Mouse (Mus musculus) left cerebral cortex, adult 11 months (tissue): ENCODE measurements at regions not wholly inside any gene's neighbourhood (a gene's known extent, or its start where the extent isn't known, plus 50 kb on each side); places are given as distances from the start of the nearest gene placed in this dataset.

Experiments
- DNase-seq: peaks from one replicate; pipeline ENCODE4 v3.0.0; 2022; ENCODE audit warnings: low spot score

DNA sequence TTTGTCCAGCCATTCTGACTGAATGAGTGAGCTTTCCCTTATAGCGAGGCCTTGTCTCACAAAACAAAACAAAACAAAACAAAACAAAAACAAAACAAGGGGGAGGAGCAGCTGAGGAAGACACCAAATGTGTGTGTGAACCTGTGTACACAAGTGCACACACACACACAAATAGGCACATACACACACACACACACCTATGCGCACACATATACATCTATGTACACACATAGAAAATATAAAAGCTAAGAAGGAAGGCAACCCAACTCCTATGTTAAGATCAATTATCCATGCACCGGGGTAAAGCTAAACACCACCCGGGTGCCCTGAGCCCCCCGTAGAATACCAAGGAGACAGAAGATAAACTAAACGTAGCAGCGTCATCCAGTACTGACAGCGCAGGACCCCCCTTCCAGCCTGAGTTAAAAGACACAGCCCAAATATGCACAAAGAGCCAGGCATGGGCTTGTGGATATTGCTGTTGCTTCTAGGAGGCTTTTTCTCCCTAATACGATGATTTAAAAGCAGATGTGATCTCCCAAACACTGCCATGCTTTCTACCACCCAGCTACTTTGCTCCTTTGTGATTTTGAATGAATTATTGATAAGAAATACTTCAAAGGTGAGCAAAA lies 108.4 kb upstream of the Ptbp2 start:
- no peak for DNase-seq

DNA sequence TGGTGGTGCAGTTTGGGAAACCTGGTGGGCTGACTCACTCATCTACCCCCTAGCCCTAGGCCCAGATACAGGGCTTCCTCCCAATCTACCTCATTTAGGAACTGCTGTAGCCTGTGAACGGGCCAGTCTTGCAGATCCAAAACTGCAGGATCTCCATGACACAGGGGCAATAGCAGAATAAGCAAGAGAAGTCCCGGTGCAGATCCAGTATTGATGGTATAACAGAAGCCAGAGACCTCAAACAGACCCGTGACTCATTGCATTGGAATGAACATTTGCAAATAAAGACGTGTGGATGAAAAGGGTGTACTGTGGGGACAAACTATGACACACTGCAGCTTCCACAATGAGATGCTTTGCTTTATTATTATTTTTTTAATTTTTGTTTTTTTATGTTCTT lies 106.6 kb upstream of the Ptbp2 start:
- DNase-seq = no peak

DNA sequence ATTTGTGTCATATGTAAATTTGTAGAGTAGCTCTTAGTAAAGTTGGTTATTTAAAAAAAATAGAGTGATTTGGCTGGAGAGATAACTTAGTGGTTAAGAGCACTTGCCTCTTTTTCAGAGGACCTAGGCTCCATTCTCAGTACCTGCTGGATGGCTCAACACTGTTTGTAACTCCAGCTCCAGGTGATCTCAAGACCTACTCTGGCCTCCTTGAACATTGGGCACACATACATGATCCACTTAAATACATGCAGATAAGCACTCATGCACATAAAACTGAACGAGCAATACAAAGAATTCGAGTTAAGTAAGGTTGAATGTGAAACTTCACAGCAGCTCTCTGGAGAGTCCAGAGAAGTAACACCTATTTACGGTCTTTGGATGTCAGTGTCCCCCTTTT lies 104.2 kb upstream of the Ptbp2 start:
- DNase-seq = no peak

DNA sequence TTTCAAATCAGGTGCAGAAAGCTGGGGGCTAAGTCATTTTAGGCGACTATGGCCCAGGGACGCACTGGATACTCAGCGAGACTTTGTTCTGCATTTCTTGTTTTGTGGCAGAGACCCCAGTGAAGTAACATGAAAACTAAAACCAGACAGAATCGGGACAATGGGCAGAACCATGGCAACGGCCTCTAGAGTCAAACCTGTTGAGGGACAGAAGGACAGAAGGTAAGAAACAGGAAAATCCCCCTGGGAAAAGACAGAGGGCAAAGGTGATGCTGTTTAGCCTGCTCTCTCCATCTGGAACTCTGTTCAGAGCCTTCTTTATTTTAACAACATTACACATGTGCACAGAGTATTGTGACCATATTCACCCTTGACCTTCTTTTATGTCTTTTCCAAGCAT lies 92.1 kb upstream of the Ptbp2 start:
- DNase-seq = no peak

DNA sequence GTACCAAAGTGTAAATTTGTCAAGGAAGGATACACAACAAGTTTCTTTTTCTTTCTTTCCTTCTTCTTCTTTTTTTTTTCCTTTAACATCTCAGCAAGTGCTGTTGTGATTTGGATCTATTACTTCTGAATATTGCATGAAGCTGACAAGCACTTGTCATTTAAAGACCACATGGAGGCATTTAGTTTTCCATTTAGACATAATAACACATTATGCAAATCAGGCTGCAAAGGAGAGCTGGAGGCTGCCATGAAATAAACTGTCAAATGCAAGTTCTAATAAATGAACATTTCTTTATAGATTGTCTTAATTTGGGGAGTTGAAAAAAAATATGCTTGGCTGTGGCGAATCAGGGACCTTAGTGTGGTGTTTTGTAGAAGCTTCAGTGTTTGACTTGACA lies 90.8 kb upstream of the Ptbp2 start:
- DNase-seq = no peak

DNA sequence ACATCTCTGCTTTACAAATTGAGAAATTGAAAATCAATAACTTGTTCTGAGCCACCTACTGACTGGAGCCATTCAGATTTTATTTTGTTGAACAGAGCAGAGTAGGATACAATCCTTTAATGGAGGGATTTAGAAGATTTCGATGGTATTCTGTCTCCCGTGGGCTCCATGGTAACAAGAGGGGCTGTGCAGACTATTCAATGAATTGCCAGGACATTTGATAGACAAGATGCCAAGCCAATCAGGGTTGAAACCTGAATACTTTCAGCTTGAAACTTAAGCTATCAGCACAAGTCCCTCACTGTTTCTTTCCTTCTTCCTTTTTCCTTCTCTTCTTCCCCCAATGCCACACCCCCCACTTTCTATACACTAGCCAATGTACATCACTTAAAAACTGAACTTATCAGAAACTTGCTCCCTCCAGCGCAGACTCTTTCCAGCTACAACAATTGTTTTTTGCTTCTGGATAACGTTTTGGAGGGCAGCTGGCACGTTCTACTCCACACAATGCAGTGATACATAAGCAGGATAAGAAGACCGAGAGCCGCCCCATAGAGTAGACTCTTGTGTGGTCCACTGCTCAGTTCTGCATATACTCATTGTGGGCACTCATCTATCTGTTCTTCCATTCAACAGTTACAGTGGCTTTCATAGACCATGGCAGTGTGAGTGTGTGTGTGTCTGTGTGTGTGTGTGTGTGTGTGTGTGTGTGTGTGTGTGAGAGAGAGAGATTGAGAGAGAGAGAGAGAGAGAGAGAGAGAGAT lies 78.1 kb upstream of the Ptbp2 start:
- no peak for DNase-seq
